In genomic region chr13:19618081-19618480, GRCm38 (mm10) we compare ENCODE assay signal across 11 mouse cellular contexts. TPM values are rescaled to one million over a fixed set of nuclear protein-coding genes. Genes with fewer than 3 reads are reported as not detected.
DNase-seq lines count a peak whose midpoint lies in the region; ATAC-seq and TF ChIP-seq lines count a peak whose summit lies in the region.
"Had no signal": no experiment of that assay in that cellular context is flagged by ENCODE, and none has a peak within 500 bp of the region (broad histone marks: within the 10 kb centered on the region; RNA-seq: fewer than 3 reads in every experiment).

No protein-coding gene starts in this region.

- TF ChIP-seq CTCF in forebrain, postnatal 0 days (IDR thresholded peaks at IDR 0.05; ENCODE audit: low read depth): no peak

- ATAC-seq in heart, embryonic 15.5 days (replicated peaks; ENCODE audit: insufficient number of reproducible peaks, insufficient read depth, low FRiP score, low read depth): no peak
- ATAC-seq in forebrain, postnatal 0 days: no peak
- ATAC-seq in midbrain, embryonic 15.5 days (replicated peaks): no peak
- no peak for ATAC-seq in erythroid progenitor cell, adult 5-6 weeks (replicated peaks; ENCODE audit: low FRiP score, poor library complexity, severe bottlenecking)
- ATAC-seq: lung, postnatal 0 days had no signal

- H3K4me3 ChIP-seq in heart, embryonic 15.5 days: no peak overlapping the region
- no peak overlapping the region for H3K4me3 ChIP-seq in forebrain, postnatal 0 days (ENCODE audit: low read depth, low read length)
- H3K4me3 ChIP-seq in midbrain, embryonic 15.5 days: peak overlapping the region; percentile 86; the same call in 1 of the 2 replicates

- peak overlapping the region; percentile 96 for H3K4me2 ChIP-seq in heart, embryonic 15.5 days
- H3K4me2 ChIP-seq in forebrain, postnatal 0 days (ENCODE audit: low read depth): peak overlapping the region; percentile 84
- H3K4me2 ChIP-seq in midbrain, embryonic 15.5 days: peak overlapping the region; percentile 87

- H3K27me3 ChIP-seq in heart, embryonic 15.5 days: no peaks in the 10 kb centered on the region
- no peaks in the 10 kb centered on the region for H3K27me3 ChIP-seq in forebrain, postnatal 0 days (ENCODE audit: insufficient read depth, low read length)
- H3K27me3 ChIP-seq in midbrain, embryonic 15.5 days (replicated peaks): no peaks in the 10 kb centered on the region

- no peaks in the 10 kb centered on the region for H3K36me3 ChIP-seq in heart, embryonic 15.5 days
- no peaks in the 10 kb centered on the region for H3K36me3 ChIP-seq in forebrain, postnatal 0 days (ENCODE audit: insufficient read depth)
- H3K36me3 ChIP-seq in midbrain, embryonic 15.5 days (replicated peaks): no peaks in the 10 kb centered on the region

- no peak overlapping the region for H3K9ac ChIP-seq in heart, embryonic 15.5 days
- no peak overlapping the region for H3K9ac ChIP-seq in forebrain, postnatal 0 days
- H3K9ac ChIP-seq in midbrain, embryonic 15.5 days: no peak overlapping the region

- no peak for DNase-seq in heart, adult 8-10 months (ENCODE audit: low spot score)
- peak; percentile 16 to 33 for DNase-seq in cerebellum, postnatal 10 days
- no peak for DNase-seq in forebrain, postnatal 0 days
- DNase-seq in spleen, postnatal 36 days (ENCODE audit: low spot score in 2 of 2): no peak
- DNase-seq: heart, adult 11 months; kidney, adult 18-20 months; layer of hippocampus, postnatal 36 days had no signal

- 85% methylated on average over 4 of the region's 4 CpGs for WGBS in heart, embryonic 15.5 days
- WGBS in forebrain, postnatal 0 days: 89% methylated on average over 4 of the region's 4 CpGs
- 94% methylated on average over 4 of the region's 4 CpGs for WGBS in midbrain, embryonic 15.5 days

- no peak overlapping the region for H3K27ac ChIP-seq in heart, embryonic 15.5 days
- H3K27ac ChIP-seq in forebrain, postnatal 0 days (ENCODE audit: low read depth, low read length): no peak overlapping the region
- no peak overlapping the region for H3K27ac ChIP-seq in midbrain, embryonic 15.5 days

- peaks cover 9% of the 10 kb centered on the region for H3K4me1 ChIP-seq in heart, embryonic 15.5 days (replicated peaks)
- peaks cover 4% of the 10 kb centered on the region; the same call in 1 of the 2 replicates for H3K4me1 ChIP-seq in forebrain, postnatal 0 days (ENCODE audit: insufficient read depth)
- H3K4me1 ChIP-seq in midbrain, embryonic 15.5 days: peaks cover 13% of the 10 kb centered on the region; the same call in 1 of the 2 replicates

- no peaks in the 10 kb centered on the region for H3K9me3 ChIP-seq in heart, embryonic 15.5 days (replicated peaks)
- no peaks in the 10 kb centered on the region for H3K9me3 ChIP-seq in forebrain, postnatal 0 days (ENCODE audit: low read length)
- H3K9me3 ChIP-seq in midbrain, embryonic 15.5 days: no peaks in the 10 kb centered on the region

RNA-seq across cellular contexts. Expression of gene Epdr1, which starts 1.6 kb away (rescaled TPM):
- polyA plus RNA-seq in heart, embryonic 15.5 days (2015; fragmentation: Nextera tagmentation; extraction: Ambion mirVana): 31.5 and 31.9 TPM in 2 replicates
- total RNA-seq in heart, adult 8-10 months (2022): 10 to 100 TPM; 22.3 to 29.1 (median 24.1) TPM
- total RNA-seq in forebrain, postnatal 0 days (2014; rRNA removed): 29.6 and 29.8 TPM in 2 replicates
- polyA plus RNA-seq in forebrain, postnatal 0 days (2015; fragmentation: Nextera tagmentation; extraction: Ambion mirVana): 29.1 and 34.4 TPM in 2 replicates
- 21.2 and 21.5 TPM in 2 replicates for polyA plus RNA-seq in midbrain, embryonic 15.5 days (2015; fragmentation: Nextera tagmentation; extraction: Ambion mirVana)
- 10.8 and 17.6 TPM in 2 replicates for total RNA-seq in erythroid progenitor cell, adult 5-6 weeks (2015; ENCODE audit: low replicate concordance)
- total RNA-seq in erythroid progenitor cell, adult 5-6 weeks (2017; ENCODE audit: low replicate concordance): 8.0 and 16.9 TPM in 2 replicates

RNA-seq across cellular contexts. Expression of gene Sfrp4, which starts 4.8 kb away (rescaled TPM):
- polyA plus RNA-seq in heart, embryonic 15.5 days (2015; fragmentation: Nextera tagmentation; extraction: Ambion mirVana): 0.53 and 0.82 TPM in 2 replicates
- total RNA-seq in heart, adult 8-10 months (2022): under 1 TPM; 0.13 to 0.32 (median 0.18) TPM
- 1.7 and 2.2 TPM in 2 replicates for total RNA-seq in forebrain, postnatal 0 days (2014; rRNA removed)
- 1.5 and 3.0 TPM in 2 replicates for polyA plus RNA-seq in forebrain, postnatal 0 days (2015; fragmentation: Nextera tagmentation; extraction: Ambion mirVana)
- 3.3 and 3.7 TPM in 2 replicates for polyA plus RNA-seq in midbrain, embryonic 15.5 days (2015; fragmentation: Nextera tagmentation; extraction: Ambion mirVana)
- total RNA-seq in erythroid progenitor cell, adult 5-6 weeks (2015; ENCODE audit: low replicate concordance): 2.9 and 5.0 TPM in 2 replicates
- total RNA-seq in erythroid progenitor cell, adult 5-6 weeks (2017; ENCODE audit: low replicate concordance): 2.3 and 2.5 TPM in 2 replicates

Comparison
In these comparisons a context has a peak if more than half of its experiments do, and no peak if none do; other contexts are left out.
1. DNase-seq: peak in cerebellum, postnatal 10 days (2 of 2); none in heart, adult 8-10 months (single experiment), forebrain, postnatal 0 days (single experiment) and spleen, postnatal 36 days (0 of 2).
2. Peak in every context shown above with its lines, with median percentiles within 50 percentile points of each other: H3K4me2 ChIP-seq.